Mouse (Mus musculus): ENCODE results near the gene Csrnp3.

Gene Csrnp3

GRCm38 (mm10) chr2:65870919-65871582, 25.5 kb downstream of the Csrnp3 start:
- no peak for DNase-seq (ENCODE audit: low read depth, low spot score)

GRCm38 (mm10) chr2:65891590-65891989, 46.0 kb downstream of the Csrnp3 start:
- DNase-seq (ENCODE audit: low read depth, low spot score), result no peak

DNA sequence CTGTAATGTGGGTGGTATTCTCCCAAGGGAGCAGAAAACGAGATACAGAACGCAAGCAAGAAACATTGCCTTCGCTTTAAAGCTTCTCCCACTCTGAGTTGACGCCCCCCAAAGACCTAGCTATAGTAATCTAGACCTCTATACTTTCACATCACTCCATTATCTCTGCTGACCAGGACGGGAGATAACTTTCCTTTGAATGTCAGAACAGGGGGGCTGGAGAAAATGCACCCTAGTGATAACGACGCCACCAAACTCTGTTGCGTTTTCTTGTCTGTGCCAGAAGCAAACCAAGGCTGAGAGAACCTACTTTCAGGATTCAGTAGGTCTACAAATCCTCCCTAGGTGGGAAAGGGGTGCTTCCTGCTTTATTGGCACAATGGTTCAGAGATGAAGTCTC, 47.7 kb downstream of the Csrnp3 start:
- DNase-seq (ENCODE audit: low read depth, low spot score), result no peak

DNA sequence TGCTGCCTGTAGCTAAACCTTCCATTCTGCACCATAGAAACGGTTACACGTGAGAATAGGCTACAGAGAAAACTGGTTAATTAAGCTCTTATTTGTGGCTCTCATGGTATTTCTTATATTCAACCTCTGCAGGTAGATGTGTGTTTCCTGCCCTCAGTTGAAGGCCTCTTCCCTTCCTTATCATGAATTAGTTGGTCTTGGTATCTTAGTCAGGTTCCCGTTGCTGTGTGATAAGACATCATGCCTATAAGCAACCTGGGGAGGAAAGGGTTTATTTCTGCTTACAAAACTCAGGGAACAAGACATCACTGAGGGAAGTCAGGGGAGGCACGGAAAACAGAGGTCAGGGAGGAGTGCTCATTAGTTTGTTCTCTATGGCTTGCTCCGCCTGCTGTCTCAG, 48.7 kb downstream of the Csrnp3 start:
- DNase-seq (ENCODE audit: low read depth, low spot score), result no peak

DNA sequence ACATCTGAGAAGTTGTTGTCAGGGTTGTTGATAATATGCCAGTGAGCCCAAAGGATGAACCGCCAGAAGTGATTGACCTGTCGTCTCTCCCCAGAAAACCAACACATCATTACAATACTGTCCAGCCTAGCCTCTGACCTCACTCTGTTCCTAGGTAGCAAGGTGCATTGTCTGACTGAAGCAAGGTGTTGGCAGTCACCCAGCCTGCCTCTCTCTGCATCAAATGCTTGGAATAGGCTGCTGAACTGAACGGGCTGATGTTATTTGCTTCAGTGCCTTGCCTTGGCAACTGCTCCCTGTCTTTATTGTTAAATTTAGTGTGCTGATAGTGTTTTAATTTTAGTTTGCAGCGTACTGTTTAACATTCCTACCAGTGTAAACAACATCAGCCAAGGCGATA, 51.0 kb downstream of the Csrnp3 start:
- no peak for DNase-seq (ENCODE audit: low read depth, low spot score)

GRCm38 (mm10) chr2:65897084-65897483, 51.5 kb downstream of the Csrnp3 start:
- no peak for DNase-seq (ENCODE audit: low read depth, low spot score)

- no peak for DNase-seq (ENCODE audit: low read depth, low spot score)
Observed at GRCm38 (mm10) chr2:65899478-65899877, 53.9 kb downstream of the Csrnp3 start.

DNA sequence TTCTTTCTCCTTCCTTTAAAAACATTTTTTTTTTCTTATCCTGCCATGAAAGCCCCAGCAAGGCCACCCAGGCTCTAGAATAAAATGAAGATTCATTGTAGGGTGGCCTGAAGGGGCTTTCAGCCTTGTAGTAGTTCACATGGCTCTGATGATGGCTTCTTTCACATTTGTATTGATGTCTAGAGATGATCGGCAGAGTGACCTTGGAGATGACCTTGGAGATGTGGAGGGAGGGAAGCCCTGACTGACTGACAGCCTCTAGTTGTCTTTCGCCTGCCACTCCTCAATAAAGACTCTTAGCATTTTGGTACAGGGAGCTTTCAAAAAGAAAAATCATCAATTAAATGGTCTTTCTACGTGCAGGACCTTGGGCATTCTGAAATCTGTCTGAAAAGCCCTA, 63.0 kb downstream of the Csrnp3 start:
- no peak for DNase-seq (ENCODE audit: low read depth, low spot score)

- DNase-seq (ENCODE audit: low read depth, low spot score), result no peak
Observed at GRCm38 (mm10) chr2:65909724-65910521, 64.4 kb downstream of the Csrnp3 start.

DNA sequence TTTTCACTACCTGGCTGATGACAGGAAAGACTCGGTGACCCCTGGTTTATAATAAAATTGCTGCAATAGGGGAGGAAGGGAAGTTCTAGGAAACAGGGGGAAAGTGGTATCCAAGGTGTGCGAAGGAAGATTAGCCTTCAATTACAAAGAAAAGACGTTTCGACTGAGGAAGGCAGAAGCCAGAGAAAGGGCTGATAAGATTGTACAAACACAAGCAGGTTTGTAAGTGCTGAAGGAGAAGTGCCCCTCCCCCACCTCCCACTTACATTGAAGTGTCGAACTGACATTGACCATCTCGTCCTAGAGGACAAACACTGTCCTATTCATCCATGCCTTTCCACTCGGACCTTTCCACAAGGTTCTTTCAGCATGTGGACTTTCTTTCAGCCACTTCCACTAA, 70.4 kb downstream of the Csrnp3 start:
- no peak for DNase-seq (ENCODE audit: low read depth, low spot score)

GRCm38 (mm10) chr2:65920651-65921412, 75.3 kb downstream of the Csrnp3 start:
- DNase-seq (ENCODE audit: low read depth, low spot score), result no peak

- DNase-seq (ENCODE audit: low read depth, low spot score), result no peak
Observed at GRCm38 (mm10) chr2:65925363-65925941, 79.9 kb downstream of the Csrnp3 start.

GRCm38 (mm10) chr2:65926935-65927708, 81.6 kb downstream of the Csrnp3 start:
- DNase-seq (ENCODE audit: low read depth, low spot score), result no peak

DNA sequence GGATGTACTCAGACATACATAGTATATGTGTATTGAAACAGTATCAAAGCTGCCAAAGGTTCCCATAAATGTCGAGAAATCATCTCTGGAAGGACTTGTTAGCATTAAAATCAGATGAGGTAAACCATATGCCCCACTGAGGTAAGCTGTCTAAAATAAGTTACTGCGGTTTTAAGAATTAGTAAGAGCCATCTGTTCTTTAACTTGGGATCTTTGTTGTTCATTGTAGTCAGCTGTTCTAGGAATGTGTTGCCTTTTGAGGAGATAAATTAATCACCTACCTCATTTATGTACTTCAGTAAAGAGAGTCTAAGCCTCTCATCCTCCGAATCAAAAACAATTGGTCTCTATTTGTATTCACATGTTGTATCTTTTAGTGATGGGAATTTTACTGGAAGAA, 83.7 kb downstream of the Csrnp3 start:
- DNase-seq (ENCODE audit: low read depth, low spot score), result no peak

DNA sequence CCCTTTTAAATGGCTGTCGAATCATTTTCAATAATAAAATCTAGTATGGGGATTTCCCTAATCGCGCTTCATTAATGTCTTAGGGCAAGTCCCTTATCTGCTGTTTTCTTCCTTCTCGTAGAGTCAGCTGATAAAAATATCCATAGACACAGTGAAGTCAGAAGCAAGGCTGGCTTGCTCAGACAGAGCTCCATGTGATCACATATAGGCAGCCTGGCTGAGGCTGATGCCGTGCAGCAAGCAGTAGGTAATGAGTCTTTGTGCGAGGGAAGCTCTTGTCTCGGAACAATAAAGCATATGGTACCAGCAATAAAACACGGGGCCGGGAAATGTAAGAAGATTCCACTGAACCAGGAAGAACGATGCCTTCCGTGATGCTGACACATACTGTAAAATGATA, 84.4 kb downstream of the Csrnp3 start:
- DNase-seq (ENCODE audit: low read depth, low spot score), result no peak

DNA sequence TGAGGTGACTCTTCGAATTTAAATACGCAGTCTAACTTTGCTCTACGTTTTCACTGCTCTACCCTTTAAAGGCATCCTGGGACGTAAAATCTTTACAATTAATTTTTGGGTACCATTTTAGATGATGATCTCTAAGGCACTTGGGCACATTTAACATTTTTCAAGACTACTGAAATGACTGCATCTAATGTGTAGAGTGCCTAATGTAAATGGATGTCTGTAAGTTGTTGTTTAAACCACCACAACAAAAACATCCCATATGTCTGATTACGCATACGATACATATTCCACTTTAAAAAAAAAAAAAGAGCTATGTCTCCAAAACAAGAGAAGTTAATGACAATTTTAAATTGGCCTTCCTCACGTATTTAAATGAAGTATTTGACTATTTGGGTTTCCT, 85.7 kb downstream of the Csrnp3 start:
- DNase-seq (ENCODE audit: low read depth, low spot score), result no peak

- DNase-seq (ENCODE audit: low read depth, low spot score), result no peak
Observed at GRCm38 (mm10) chr2:65931841-65932311, 86.3 kb downstream of the Csrnp3 start.

- DNase-seq (ENCODE audit: low read depth, low spot score), result no peak
Observed at GRCm38 (mm10) chr2:65934099-65934498, 88.5 kb downstream of the Csrnp3 start.

DNA sequence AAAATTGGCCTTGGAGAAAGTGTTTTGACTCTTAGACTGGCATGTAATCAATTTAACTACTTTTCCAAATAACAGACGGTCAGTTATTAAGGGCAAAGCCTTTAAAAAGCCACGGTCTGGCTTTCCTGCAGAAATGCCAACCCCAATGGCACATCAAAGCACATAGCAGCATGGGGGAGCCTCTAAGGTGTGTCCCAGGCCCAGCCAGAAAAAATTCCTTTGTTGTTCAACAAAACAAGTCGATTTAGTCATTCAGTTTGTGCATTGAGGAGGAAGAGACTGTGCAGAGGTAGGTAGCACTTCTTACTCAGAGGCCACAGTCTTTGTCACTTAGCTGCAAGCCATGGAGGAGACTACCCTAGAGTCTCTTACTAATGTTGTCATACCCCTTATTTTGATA, 93.3 kb downstream of the Csrnp3 start:
- DNase-seq (ENCODE audit: low read depth, low spot score), result no peak

DNA sequence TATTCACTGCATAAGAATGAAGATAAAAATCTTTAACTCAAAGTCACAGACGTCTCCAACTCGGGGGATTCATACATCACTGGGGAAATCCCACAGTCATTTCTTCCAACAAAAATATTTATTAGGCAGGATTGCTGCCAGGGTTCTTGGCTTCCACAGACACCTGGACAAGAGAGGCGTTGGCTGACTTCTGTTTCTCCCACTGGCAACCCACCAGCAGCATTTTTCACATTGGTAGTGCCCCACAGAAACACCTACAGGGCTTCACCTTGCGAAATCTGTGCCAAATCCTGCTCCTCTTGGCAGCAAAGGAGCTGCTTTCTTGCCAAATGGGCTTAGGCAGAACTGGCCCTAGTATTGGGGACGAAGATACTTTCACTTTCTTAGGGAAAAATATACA, 94.8 kb downstream of the Csrnp3 start:
- DNase-seq (ENCODE audit: low read depth, low spot score), result no peak

- no peak for DNase-seq (ENCODE audit: low read depth, low spot score)
Observed at GRCm38 (mm10) chr2:65942346-65942745, 96.8 kb downstream of the Csrnp3 start.

All from c-Kit-negative CD71-positive TER-119-positive erythroid progenitor cells, embryonic 14.5 days (primary cell).